ENCODE assay signal across 20 mouse cellular contexts in the genomic region with DNA sequence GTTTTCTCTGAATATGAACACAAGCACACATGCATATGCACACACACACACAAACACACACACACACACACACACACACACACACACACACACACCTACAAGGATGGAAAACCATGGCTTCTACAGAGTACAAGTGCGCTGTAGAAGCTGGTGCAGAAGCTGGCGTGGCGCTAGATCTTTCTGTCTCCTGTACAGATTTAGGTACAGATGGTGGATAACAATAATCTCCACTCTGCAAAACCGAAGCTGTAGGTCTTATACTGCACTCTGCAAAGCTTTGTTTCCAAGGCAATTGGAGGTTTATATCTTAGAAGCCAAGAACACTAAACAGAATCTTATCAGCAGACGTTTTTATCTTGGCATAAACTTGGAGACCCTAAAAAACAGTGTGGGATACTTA.
DNase-seq lines count a peak whose midpoint lies in the region; ATAC-seq and TF ChIP-seq lines count a peak whose summit lies in the region.
"Had no signal": no experiment of that assay in that cellular context is flagged by ENCODE, and none has a peak within 500 bp of the region (broad histone marks: within the 10 kb centered on the region; RNA-seq: fewer than 3 reads in every experiment).

No protein-coding gene starts in this region.

- no peak for TF ChIP-seq CTCF in forebrain, postnatal 0 days (IDR thresholded peaks at IDR 0.05; ENCODE audit: low read depth)
- no peak for TF ChIP-seq CTCF in layer of hippocampus, adult 2 months (conservative IDR thresholded peaks at IDR 0.05)

- peak; percentile 78 for ATAC-seq in forebrain, postnatal 0 days
- no peak for ATAC-seq in forebrain, embryonic 14.5 days
- ATAC-seq: activated CD4-positive, CD25-positive, alpha-beta regulatory T cell, adult 4 months; forebrain, embryonic 13.5 days had no signal

- no peak for DNase-seq in forebrain, postnatal 0 days
- no peak for DNase-seq in forebrain, embryonic 14.5 days (ENCODE audit: low spot score)
- DNase-seq in layer of hippocampus, adult 2 months (ENCODE audit: low spot score in 2 of 2): peak; percentile 16 to 18
- no peak for DNase-seq in layer of hippocampus, postnatal 10 days (ENCODE audit: low spot score in 2 of 2)
- DNase-seq in right cerebral cortex, postnatal 14 days: peak; percentile 8
- no peak for DNase-seq in right cerebral cortex, adult 18-20 months
- DNase-seq: adrenal gland, adult 8-10 months; adrenal gland, postnatal 25 days; cerebellum, adult 18-20 months; cerebellum, adult 9-10 months; cerebellum, postnatal 14 days; gastrocnemius, adult 2 months; gastrocnemius, postnatal 14 days; heart, adult 11 months had no signal

- no peak overlapping the region for H3K9ac ChIP-seq in forebrain, postnatal 0 days
- no peak overlapping the region for H3K9ac ChIP-seq in forebrain, embryonic 14.5 days (ENCODE audit: low read length)
- H3K9ac ChIP-seq: forebrain, embryonic 13.5 days; hindbrain, embryonic 12.5 days; hindbrain, embryonic 15.5 days had no signal

- no peak overlapping the region for H3K4me2 ChIP-seq in forebrain, postnatal 0 days (ENCODE audit: low read depth)
- H3K4me2 ChIP-seq in forebrain, embryonic 14.5 days (ENCODE audit: low read length): no peak overlapping the region
- H3K4me2 ChIP-seq: forebrain, embryonic 13.5 days; heart, embryonic 11.5 days; hindbrain, embryonic 12.5 days; hindbrain, embryonic 15.5 days had no signal

- H3K9me3 ChIP-seq in forebrain, postnatal 0 days (ENCODE audit: low read length): no peaks in the 10 kb centered on the region
- H3K9me3 ChIP-seq in forebrain, embryonic 14.5 days (replicated peaks; ENCODE audit: control insufficient read depth, low read length): no peaks in the 10 kb centered on the region
- H3K9me3 ChIP-seq: forebrain, embryonic 10.5 days; forebrain, embryonic 13.5 days; hindbrain, embryonic 12.5 days; hindbrain, embryonic 15.5 days had no signal

- H3K36me3 ChIP-seq in forebrain, postnatal 0 days (ENCODE audit: insufficient read depth): no peaks in the 10 kb centered on the region
- no peaks in the 10 kb centered on the region for H3K36me3 ChIP-seq in forebrain, embryonic 14.5 days (ENCODE audit: control insufficient read depth, insufficient read depth, low read length)
- H3K36me3 ChIP-seq: forebrain, embryonic 10.5 days; hindbrain, embryonic 12.5 days; hindbrain, embryonic 15.5 days had no signal

- H3K27ac ChIP-seq in forebrain, postnatal 0 days (ENCODE audit: low read depth, low read length): no peak overlapping the region
- H3K27ac ChIP-seq in forebrain, embryonic 14.5 days (ENCODE audit: low read depth, low read length): no peak overlapping the region
- peak overlapping the region; percentile 36; the same call in 1 of the 2 replicates for H3K27ac ChIP-seq in layer of hippocampus, adult 2 months
- H3K27ac ChIP-seq: forebrain, embryonic 10.5 days; forebrain, embryonic 13.5 days; gastrocnemius, adult 2 months; hindbrain, embryonic 12.5 days; hindbrain, embryonic 15.5 days had no signal

- H3K4me1 ChIP-seq in forebrain, postnatal 0 days (ENCODE audit: insufficient read depth): no peaks in the 10 kb centered on the region
- no peaks in the 10 kb centered on the region for H3K4me1 ChIP-seq in forebrain, embryonic 14.5 days (ENCODE audit: control insufficient read depth, insufficient read depth, low read length)
- H3K4me1 ChIP-seq: forebrain, embryonic 10.5 days; forebrain, embryonic 13.5 days; hindbrain, embryonic 12.5 days; hindbrain, embryonic 15.5 days had no signal

- H3K4me3 ChIP-seq in forebrain, postnatal 0 days (ENCODE audit: low read depth, low read length): no peak overlapping the region
- H3K4me3 ChIP-seq in forebrain, embryonic 14.5 days (ENCODE audit: low read depth, low read length): no peak overlapping the region
- H3K4me3 ChIP-seq in layer of hippocampus, adult 2 months: no peak overlapping the region
- H3K4me3 ChIP-seq: forebrain, embryonic 10.5 days; forebrain, embryonic 13.5 days; gastrocnemius, adult 2 months; hindbrain, embryonic 12.5 days; hindbrain, embryonic 15.5 days had no signal

- no peaks in the 10 kb centered on the region for H3K27me3 ChIP-seq in forebrain, postnatal 0 days (ENCODE audit: insufficient read depth, low read length)
- H3K27me3 ChIP-seq in forebrain, embryonic 14.5 days (replicated peaks; ENCODE audit: control insufficient read depth, insufficient read depth, low read length): no peaks in the 10 kb centered on the region
- H3K27me3 ChIP-seq: forebrain, embryonic 13.5 days; hindbrain, embryonic 12.5 days; hindbrain, embryonic 15.5 days had no signal

- WGBS in forebrain, postnatal 0 days: 76% methylated on average over 5 of the region's 5 CpGs
- 88% methylated on average over 5 of the region's 5 CpGs for WGBS in forebrain, embryonic 14.5 days

Comparison
In these comparisons a context has a peak if more than half of its experiments do, and no peak if none do; other contexts are left out.
1. DNase-seq: peak in layer of hippocampus, adult 2 months (2 of 2) and right cerebral cortex, postnatal 14 days (single experiment); none in forebrain, postnatal 0 days (single experiment), forebrain, embryonic 14.5 days (single experiment), layer of hippocampus, postnatal 10 days (0 of 2) and right cerebral cortex, adult 18-20 months (single experiment).